Mouse (Mus musculus) gastrocnemius, postnatal 36 days (tissue): ENCODE data around the gene Akt3. TPM values are rescaled to one million over a fixed set of nuclear protein-coding genes. Genes with fewer than 3 reads are reported as not detected.

ENCODE experiments used
- DNase-seq, 2 experiments: peaks; one replicate each; pipeline ENCODE4 v3.0.0; 2022
- intact Hi-C: fragments of 180-260 bp; cut with DNase I; formaldehyde crosslinking; loops from one replicate; pipeline ENCODE4 v1.15.1; 2025
- long read RNA-seq, 2 experiments: library from polyadenylated mRNA; stranded (forward); transcript quantifications; one replicate each; pipeline ENCODE4 v2.0.0; 2021
- total RNA-seq, 2 experiments: library from RNA; stranded (reverse); gene quantifications; 2 replicates each; pipeline ENCODE4 v1.2.3; 2021

Akt3 gene
- total RNA-seq: 10 to 100 TPM in 1 of 2 experiments, 1 to 10 TPM in 1; 9.5 to 10.5 TPM
- long read RNA-seq, experiment 1, partial matches to known transcripts: 0 of 2 reads
- long read RNA-seq, experiment 1, other reads (novel, unspliced or antisense): 2 of 2 reads
- long read RNA-seq, experiment 2, partial matches to known transcripts: 0 of 2 reads
- long read RNA-seq, experiment 2, other reads (novel, unspliced or antisense): 2 of 2 reads

- intact Hi-C loops: no loop called here
- peak in 1 of 2 experiments; percentile 16 for DNase-seq
Observed at GRCm38 (mm10) chr1:177258034-177258342, at the start of gene Akt3. Gene Akt3 (minus strand): TSS chr1:177258203.

- intact Hi-C loops: no loop called here
- DNase-seq: no peak
Observed at GRCm38 (mm10) chr1:177307549-177307948, 49.5 kb upstream of the Akt3 start.

GRCm38 (mm10) chr1:177298231-177298630 is 40.2 kb upstream of the Akt3 start:
- intact Hi-C loops: no loop called here
- DNase-seq: no peak

GRCm38 (mm10) chr1:177286764-177287163 is 28.8 kb upstream of the Akt3 start:
- no peak for DNase-seq
- intact Hi-C loops: no loop called here

GRCm38 (mm10) chr1:177281925-177282324 is 23.9 kb upstream of the Akt3 start:
- intact Hi-C loops: no loop called here
- no peak for DNase-seq

- intact Hi-C loops: no loop called here
- no peak for DNase-seq
Observed at GRCm38 (mm10) chr1:177277361-177277760, 19.4 kb upstream of the Akt3 start.

- intact Hi-C loops: no loop called here
- no peak for DNase-seq
Observed at GRCm38 (mm10) chr1:177267645-177268044, 9.6 kb upstream of the Akt3 start.

- intact Hi-C loops: no loop called here
- no peak for DNase-seq
Observed at GRCm38 (mm10) chr1:177262926-177263325, 4.9 kb upstream of the Akt3 start.

GRCm38 (mm10) chr1:177260796-177261195 is 2.8 kb upstream of the Akt3 start:
- intact Hi-C loops: no loop called here
- DNase-seq: no peak

- no peak for DNase-seq
- intact Hi-C loops: no loop called here
Observed at GRCm38 (mm10) chr1:177259038-177259600, 1.1 kb upstream of the Akt3 start.

GRCm38 (mm10) chr1:177258343-177259037 is 487 bp upstream of the Akt3 start:
- peak; percentile 76 to 77 for DNase-seq
- intact Hi-C loops: no loop called here

- intact Hi-C loops: no loop called here
- DNase-seq: peak; percentile 14 to 57
Observed at GRCm38 (mm10) chr1:177257178-177258033, 597 bp downstream of the Akt3 start.

- intact Hi-C loops: no loop called here
- no peak for DNase-seq
Observed at GRCm38 (mm10) chr1:177248638-177249037, 9.4 kb downstream of the Akt3 start.

- DNase-seq: no peak
- intact Hi-C loops: no loop called here
Observed at GRCm38 (mm10) chr1:177238368-177238767, 19.6 kb downstream of the Akt3 start.

- no peak for DNase-seq
- intact Hi-C loops: no loop called here
Observed at GRCm38 (mm10) chr1:177236695-177237094, 21.3 kb downstream of the Akt3 start.

GRCm38 (mm10) chr1:177236249-177236648 is 21.8 kb downstream of the Akt3 start:
- DNase-seq: no peak
- intact Hi-C loops: no loop called here

- no peak for DNase-seq
- intact Hi-C loops: no loop called here
Observed at GRCm38 (mm10) chr1:177234462-177234861, 23.5 kb downstream of the Akt3 start.

GRCm38 (mm10) chr1:177231122-177231521 is 26.9 kb downstream of the Akt3 start:
- no peak for DNase-seq
- intact Hi-C loops: no loop called here

GRCm38 (mm10) chr1:177198978-177199377 is 59.0 kb downstream of the Akt3 start:
- intact Hi-C loops: no loop called here
- no peak for DNase-seq

- intact Hi-C loops: no loop called here
- DNase-seq: no peak
Observed at GRCm38 (mm10) chr1:177195224-177195623, 62.8 kb downstream of the Akt3 start.

GRCm38 (mm10) chr1:177194324-177194723 is 63.7 kb downstream of the Akt3 start:
- intact Hi-C loops: no loop called here
- no peak for DNase-seq
